Mouse (Mus musculus) embryo, embryonic 9.5 days (tissue): ENCODE measurements around the gene Bphl.
"Not testable (repeated sequence)": the region's sequence is repeated elsewhere in the genome, so short reads cannot be mapped to it uniquely, and the experiment has no call there.

Experiments used
- DNase-seq: peaks from one replicate; pipeline ENCODE4 v3.0.0-alpha.2; 2017; ENCODE audit errors: extremely low spot score

The Bphl gene

DNA sequence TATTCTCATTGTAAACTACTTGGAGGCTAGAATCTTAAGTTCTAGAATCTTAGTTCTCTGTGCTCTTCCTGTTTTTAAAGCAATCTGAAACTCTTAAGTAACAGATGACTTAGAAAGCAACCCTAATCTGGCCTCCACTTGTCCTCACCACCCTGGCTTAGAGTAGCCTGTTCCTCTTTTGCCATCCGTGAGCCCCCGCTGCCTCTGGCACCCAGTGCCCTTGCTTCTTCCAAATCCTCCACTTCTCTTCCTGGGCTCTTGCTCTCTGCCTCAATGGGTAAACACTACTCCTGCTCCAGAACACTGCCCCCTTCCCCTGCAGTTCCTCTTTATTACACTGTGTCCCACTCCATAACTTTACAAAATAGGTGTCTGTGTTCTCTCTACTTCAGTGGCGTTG, 14.3 kb downstream of the Bphl start:
- no peak for DNase-seq

DNA sequence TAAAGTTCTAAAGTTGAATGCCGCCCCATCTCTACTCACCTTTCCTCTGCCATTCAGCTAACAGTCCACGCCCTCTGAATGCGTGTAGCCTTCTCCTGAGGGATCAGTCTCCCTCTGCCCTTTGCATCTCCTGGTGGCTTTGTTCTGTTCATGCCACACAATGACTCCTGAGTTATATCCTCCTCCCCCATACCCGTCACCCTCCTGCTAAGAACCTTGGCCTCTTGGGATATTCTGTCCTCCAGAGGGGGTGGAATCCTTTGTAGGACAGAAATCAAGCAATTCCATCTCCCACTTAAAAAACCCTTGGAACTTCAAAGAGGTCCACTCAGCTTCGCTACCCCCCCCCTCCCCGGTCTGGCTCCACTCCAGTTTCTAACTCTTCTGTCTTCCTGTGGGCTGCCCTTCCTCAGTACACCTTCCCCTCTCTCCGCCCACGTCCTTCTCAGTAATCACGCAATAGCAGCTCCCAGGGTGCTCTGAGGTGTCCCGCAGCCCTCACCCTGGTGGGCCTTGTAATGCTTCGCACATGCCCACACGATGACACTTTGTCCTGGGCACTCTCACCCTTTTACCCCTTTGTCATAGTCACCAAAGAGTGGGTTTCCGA, 16.4 kb downstream of the Bphl start:
- no peak for DNase-seq

DNA sequence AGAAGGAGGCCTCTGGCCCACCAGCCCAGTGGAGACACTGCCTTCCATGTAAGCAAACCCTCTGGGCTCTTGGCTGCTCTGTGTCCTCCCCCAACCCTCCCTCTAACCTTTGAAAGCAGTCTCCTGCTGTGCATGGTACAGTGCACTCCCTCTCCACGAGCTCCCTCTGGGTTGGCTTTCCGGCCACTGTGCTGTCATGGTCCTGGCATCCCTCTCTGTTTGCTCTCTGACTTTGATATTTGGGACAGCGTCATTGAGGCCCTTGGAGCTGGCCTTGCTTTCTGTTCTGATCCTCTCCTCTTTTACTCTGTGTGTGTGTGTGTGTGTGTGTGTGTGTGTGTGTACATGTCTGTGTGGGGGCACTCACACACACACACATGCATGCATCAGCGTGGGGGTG, 17.0 kb downstream of the Bphl start:
- no peak for DNase-seq

DNA sequence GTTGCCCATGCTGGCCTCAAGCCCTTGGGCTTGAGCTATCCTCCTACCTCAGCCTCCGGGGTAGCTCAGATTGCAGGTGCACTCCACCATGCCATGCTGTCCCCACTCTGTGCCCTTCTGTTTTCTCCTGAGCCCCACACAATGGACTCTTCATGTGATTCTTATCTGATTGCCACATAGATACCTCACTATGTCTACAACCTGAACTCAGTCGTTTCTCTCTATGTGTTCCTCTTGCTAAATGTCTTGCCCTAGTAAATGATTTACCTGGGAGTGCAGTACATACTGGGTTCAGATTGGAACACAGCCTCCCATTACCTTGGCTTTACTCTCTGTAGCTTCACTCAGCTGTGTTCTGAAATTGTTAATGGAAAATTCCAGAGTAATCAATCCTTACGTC, 17.6 kb downstream of the Bphl start:
- no peak for DNase-seq

DNA sequence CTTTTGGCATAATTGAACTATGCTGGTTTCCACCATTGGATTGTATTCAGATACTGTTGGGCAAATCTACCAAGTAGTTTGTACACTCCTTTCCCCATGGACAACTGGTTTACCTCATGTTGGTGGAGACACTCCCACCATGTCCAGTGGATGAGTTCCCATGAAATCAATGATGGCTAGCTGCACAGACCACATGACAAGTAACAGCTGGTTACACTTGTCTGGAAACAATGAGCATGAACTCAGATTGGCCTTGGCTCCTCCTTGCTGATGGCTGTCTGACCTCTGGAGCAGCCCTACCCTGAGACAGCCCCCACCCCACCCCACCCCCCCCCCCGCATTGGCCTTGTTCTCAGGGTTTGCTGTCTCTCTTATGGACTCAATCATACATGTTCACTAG, 19.9 kb downstream of the Bphl start:
- no peak for DNase-seq

DNA sequence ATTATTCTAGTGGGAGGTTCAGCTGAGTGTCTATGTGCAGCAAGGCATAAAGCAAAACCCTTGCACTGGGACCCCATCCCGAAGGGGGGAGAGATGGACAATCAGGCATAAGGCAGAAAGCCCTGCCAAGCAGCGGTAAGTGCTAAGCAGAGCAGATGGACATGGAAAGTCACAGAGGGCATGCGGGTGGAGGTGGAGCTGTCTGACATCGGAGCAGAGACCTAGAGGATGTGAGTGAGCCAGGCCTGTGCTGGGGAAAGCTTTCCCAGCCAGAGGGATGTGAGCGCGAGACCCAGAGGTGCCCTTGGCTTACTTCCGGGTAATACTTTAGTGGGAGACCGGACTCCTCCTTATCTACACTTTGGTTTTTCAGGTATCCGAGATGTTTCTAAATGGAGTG, 22.7 kb downstream of the Bphl start:
- DNase-seq, result no peak

DNA sequence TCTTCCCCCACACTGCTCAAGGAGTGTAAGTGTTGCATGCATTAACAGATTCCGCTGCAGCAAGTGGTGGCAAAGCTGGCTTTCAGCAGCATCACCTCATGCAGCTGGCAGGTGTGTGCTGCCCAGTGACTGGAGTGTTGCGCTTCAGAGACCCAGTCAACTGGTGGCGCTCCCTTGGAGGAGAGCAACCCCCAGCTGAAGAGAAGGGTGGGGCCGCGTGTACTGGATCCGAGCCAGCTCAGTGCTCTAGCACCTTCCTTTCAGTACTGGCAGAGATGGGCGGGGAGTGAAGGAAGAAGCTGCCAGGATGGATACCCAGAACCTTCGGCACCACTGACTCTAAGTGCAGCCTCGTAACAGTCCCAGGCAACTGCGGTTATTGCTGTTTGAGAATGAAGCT, 25.1 kb downstream of the Bphl start:
- DNase-seq, result no peak

DNA sequence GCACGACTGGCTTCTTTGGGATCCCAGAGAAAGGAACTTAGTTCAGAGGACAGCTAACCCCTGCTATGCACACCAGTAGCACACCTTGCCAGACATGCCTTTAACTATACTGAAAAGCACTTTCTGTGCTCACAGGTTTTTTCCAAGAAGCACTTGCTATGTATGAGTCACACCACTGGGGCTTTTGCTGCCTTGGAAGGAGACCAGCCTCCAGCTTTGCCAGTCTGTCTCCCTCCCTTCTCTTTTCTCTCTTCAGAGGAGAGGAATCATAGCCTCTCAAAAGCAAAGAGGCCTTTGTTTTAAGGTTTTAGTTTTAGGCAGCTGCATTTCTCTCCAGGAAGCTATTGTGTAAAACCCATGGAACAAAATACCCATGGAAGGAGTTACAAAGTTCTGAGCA, 29.0 kb downstream of the Bphl start:
- no peak for DNase-seq

DNA sequence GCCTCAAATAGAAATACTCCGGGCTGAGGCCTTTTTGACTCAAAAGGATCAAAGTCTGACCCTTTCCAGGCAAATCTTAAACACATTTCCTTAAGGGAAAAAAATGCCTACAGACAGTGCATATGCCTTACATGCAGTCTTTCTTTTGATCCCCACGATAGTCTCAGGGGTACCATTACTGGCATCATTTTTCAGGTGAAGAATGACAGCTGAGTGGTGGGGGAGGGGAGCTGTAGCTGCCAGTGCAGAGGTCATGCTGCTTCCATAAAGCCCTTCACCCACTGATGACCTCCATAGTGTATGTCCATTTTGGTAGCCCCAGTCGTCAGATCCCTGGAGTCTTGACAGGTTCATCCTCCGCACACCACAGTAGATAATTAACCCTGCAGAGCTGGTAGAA, 32.9 kb downstream of the Bphl start:
- DNase-seq, result peak; percentile 15

DNA sequence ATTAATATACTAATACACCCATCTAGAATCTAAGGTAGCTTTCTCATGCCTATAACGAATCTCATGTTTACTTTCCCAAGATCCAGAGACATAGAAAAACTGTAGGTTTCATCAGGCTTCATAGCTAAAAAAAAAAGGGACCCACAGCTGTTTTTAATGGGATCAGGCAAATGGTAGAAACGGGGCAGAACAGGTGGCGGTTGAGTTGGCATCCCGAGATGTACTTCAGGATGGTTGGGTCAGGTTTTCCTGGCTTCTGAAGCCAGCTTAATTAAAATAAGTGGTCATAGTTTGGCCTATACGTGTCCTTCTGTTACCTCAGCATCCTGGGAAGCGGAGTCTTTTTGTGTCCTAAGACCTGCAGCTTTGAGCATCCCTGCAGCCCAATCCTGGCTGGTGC, 34.4 kb downstream of the Bphl start:
- DNase-seq, result no peak

DNA sequence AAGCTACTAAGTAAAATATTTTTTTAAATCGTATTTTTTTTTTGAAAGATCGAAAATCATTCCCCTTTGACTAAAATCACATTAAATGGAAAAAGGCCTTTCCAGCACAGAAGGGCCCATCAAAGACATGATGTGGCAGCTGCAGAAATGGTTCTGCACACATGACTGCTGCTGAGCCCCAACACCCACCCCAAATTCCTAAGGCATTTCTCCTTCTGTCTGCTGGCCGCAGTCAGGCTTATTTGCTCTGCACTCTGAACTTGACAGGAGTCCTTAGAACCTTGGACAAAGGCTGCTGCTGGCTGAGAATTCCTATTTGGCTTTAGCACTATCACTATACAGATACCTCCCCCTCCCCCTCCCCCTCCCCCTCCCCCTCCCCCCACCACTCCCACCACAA, 35.5 kb downstream of the Bphl start:
- no peak for DNase-seq

DNA sequence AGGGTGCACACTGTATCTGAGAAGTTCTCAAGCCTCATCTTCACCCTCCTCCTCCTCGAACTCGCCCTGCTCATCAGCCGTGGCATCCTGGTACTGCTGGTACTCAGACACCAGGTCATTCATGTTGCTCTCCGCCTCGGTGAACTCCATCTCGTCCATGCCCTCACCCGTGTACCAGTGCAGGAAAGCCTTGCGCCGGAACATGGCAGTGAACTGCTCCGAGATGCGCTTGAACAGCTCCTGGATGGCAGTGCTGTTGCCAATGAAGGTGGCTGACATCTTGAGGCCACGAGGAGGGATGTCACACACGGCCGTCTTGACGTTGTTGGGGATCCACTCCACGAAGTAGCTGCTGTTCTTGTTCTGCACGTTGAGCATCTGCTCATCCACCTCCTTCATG, 37.0 kb downstream of the Bphl start:
- not testable (repeated sequence) for DNase-seq

DNA sequence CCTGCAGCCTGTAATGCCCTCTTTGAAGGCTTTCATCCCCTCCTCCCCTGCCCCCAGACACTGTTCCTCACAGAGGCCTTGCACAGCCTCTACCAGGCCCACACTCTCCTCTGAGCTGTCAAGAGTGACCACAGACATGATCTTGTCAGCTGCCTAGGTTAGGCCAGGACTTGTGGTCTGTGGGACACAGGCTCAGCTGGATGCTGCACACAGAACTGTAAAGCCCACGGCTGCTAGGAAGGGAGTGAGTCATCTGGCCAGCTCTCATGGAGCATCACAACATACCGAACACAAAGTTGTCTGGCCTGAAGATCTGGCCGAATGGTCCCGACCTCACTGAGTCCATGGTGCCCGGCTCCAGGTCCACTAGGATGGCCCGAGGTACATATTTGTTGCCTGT, 38.5 kb downstream of the Bphl start:
- not testable (repeated sequence) for DNase-seq

DNA sequence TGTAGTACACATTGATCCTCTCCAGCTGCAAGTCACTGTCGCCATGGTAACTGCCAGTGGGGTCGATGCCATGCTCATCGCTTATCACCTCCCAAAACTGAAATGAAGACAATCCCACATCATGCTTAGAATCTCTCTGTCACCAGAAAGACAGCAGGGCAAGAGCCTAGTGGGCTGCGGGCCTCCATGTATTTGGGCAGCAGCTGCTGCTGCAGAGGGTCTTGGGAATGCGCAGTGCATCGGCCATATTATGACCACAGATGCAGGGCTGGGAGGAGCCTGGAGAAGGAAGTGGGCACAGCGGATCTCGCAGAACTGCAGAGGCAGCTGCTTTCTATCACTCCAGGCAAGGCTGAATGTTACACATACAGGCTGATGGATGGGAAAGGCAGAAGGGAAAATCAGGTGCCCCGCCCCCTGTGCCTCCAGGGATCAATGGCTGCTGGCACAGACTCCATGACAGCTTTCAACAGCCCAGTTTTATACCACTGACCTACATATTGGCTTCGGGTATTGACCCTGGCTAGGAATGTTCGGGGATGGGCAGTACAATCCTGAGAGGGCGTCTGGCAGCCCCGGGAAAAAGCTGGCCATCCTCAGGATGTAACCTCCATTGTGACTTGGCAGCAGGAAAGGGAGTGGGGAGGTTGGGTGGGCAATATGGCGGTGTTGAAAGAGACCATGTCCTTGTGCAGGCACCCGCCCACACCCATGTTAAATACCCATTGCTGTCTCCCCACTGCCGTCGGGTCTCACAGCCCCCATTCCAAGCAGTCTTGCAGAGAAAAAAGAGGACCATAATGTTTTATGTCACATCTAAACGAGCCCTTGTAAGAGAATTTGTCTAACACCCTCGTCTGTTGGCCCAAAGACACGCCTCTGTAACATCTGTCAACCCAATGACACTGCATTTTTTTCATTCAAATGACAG, 39.4 kb downstream of the Bphl start:
- DNase-seq, result no peak

DNA sequence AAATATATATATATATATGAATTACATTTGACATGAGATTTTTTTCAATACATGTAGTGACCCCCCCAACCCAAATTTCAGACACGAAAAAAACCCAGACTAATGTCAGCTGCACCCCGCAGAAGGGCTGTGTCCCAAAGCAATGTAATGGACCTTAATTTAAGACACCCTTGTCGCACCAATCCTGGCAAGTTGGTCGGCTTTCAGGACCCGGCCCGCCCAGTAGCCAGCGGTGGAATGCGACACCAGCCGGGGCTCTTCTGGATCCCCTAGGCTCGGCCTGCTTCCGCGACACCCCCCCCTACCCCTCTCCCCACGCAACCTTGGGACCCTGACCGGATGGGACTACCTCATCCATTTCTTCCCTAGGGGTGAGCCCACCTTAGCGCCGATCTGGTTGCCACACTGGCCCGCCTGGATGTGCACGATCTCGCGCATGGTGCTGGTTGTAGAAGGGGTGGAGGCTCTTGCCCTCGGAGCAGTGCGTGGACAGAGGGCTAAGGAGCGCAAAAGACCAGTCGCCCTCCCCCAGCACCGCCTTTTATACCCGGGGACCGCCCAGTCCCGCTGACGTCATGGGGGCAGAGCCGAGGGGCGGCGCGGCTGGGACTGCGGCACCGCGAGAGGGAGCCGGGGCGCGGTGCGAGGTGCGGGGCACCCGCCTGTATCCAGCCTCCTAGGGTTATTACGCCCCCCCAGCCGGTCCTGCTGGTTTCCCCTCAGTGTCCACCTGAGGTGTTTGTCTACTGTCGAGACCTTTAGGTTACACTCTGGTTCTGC, 40.3 kb downstream of the Bphl start, which contains the start of gene Tubb2a:
Tubb2a (minus strand) TSS at position 516 of the 780 bp plus-strand sequence.
- DNase-seq, result peak; percentile 90

DNA sequence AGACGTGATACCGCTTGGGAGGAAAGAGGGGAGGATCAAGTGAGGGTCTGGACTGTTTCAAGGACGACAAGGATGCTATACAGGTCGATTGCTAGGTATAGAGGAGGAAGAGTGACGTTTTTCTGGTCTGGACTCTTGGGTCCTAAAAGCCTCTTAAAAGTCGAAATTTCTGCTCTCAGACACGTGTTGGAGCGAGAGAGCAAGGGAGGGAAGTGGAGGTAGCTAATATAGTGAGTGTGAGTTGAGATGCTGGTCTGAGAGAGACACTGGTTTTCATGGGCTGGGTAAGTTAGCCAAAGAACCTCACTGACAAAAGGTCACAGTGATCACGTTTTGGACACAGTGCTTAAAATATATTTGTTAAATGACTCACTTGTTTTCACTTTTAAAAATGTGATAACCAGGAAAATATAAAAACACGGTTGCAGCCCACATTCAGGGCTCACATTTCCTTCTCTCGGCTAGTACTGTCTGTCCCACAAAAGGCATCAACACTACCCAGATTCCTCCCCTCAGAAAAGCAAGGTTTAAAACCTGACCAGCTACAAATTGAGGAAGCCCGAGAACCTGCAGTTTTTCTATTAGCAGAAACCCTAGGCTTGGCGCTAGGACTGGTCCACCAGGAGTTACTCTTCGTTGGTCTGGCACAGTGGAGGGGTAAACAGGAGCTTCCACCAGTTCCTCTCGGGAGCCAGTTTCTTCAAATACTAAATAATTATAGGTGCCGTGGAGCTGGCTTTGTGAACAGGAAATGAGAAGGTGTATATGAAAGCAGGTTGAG, 41.3 kb downstream of the Bphl start:
- no peak for DNase-seq

DNA sequence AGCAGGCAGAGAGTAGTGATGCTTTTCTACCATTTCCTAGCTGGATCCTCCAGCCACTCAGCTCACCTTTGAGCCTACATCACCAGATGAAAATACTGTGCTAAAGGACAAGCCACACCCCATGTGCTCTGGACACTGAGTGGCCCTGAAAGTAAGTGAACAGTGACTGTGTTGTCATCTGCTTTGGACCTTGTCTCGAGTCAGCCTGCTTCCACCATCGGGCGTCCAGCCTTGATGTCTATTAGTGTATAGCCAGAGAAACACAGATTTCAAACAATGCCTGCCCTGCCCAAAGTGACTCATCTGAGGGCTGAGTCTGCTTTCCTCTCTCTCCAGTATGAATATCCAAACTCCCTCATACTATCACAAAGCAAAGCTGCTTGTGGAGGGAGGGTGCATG, 42.4 kb downstream of the Bphl start:
- DNase-seq, result no peak

DNA sequence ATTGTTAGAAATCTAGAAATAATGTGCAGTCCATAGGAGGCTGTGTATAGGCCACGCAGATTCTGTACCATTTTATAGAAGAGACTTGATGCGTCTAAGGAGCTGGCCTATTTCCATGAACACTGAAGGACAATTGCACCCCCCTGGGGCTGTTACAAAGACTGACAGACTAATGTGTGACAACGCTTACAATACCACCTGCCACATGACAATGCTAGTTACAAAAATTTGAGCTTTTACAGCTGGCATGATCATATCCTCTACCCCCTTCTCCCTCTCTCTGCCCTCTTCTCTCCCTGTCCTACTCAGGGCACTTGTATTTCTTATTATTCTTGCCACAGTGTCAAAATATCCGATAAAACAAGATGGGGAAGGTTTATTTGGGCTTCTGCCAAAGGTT, 44.5 kb downstream of the Bphl start:
- DNase-seq, result no peak

DNA sequence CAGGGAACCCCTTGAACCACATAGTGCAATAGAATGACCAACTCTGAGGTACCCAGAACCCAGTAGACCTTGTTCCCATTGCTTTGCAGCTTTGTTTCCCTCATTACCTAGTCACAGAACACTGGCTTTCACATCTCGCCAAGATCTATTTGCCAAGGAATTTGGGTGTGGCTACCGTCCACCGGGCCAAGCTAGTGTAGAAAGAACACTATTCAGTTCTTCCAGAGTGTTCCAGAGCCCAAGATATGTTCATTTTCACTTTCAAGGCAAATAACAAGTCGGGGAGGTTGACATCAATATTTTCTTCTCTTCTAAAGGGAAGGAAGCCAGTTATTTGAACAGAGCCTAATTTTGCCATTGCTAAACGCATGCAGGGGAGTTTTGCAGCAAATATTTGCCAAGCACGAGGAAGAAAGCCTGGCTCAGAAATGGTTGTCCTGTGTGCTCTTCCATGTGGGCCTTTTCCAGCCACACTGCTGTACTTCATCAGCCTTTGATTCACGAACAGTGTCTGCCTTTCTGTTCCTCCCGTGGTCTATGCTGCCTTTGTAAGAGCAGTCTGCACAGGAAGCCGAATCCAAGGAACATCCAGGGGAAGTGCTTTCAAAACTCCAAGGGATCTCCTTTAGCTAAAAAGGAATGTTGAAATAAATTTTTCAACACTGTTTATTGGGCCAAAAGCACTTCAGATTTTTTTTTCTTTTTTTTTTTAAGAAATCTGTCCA, 46.8 kb downstream of the Bphl start:
- DNase-seq, result no peak

DNA sequence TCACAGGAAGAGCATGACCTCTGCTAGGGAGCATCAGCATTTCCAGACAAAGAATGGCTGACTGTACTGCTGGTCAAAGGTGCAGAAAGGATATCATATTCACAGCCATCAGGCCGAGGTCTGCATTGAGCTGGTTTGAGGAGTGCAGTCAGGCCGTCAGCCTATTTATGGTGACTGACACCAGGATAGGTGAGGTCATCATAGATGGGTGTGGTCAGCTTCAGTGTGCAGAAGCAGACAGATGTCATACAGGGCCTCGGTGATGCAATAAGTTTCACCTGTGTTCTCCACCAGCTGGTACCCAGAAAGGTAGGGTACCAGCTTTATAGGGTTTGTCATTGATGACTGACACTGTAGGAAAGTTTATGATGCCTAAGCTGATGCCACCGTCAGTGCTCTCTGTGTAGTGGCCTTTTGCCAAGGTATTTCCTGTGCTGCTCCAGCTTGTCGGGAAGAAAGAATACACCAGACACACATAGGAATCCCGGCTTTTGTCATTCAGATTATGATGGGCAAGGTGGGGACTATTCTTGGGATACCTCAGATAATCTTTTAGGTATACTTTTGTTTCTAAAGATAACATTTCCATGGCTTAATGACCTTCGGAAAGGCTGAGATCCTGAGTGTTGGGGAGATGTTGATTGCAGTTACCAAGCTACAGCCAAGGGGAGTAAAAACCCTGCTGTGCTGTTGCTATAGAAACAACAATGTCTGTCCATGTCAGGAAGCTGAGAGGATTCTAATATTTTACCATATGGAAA, 49.8 kb downstream of the Bphl start:
- no peak for DNase-seq
